Mouse (Mus musculus) mouse trophoblast stem cell (cell line): ENCODE data around the gene C2.
"Not testable (repeated sequence)": the region's sequence is repeated elsewhere in the genome, so short reads cannot be mapped to it uniquely, and the experiment has no call there.

Experiments used
- in situ Hi-C, 2 experiments: fragments of 300-500 bp; cut with MseI, MboI; formaldehyde crosslinking; loops; 2 replicates in 1 of 2; 3 replicates in 1 of 2; pipeline ENCODE4 v1.15.1; 2025

Gene C2

DNA sequence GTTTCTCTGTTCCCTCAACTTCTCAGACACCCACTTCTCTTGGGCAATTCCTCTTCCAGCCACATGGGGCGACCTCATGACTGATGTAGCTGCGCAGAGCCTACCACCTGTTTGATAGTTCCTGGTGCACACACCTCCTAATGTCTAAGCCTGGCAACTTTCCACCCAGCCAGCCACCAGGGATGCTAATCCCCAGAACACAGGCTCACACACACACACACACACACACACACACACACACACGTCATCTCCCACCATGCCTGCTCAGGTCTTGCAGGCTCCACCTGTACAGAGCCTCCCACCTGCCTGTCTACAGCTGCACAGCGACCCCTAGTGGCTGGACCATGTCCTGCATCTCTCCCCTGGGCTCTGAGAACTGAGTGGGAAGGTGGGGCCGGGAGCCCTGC is 13.9 kb upstream of the C2 start:
- in situ Hi-C loops, result no loop called here

DNA sequence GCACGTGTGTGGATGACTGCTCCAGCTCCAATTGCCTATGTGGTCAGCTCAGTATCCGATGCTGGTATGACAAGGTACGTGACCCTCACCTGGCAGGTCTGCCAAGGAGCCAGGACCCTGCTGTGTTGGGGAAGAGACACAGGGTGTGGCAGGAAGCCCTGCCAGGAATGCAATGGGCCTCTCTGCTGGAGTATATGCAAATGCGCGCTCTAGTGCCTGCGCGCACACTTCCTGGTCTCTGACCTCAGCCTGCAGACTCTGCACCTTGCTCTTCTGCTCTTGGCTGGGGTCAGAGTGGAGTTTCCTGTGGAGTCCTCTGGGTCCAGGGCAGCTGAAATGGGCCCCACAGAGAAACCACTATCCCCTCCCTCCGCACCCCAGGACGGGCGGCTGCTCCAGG is 12.9 kb upstream of the C2 start:
- in situ Hi-C loops, result no loop called here

DNA sequence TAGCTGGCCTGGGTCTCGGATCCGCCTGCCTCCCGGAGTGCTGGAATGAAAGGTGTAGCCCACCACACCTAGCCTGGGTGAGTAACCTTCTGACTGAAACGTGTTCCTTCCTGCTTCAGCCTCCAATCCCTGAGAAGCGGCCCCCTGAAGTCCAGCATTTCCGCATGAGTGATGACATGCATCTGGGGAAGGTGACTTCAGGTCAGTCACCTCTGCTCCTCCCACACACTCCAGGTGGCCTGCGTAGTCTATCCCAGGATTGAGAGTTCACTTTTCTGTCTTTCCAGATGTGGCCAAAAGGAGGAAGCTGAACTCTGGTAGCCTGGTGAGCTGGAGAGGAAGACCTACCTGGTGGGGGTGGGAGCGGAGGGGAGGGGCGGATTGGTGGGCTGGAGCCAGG is 4.8 kb upstream of the C2 start:
- in situ Hi-C loops, result no loop called here

DNA sequence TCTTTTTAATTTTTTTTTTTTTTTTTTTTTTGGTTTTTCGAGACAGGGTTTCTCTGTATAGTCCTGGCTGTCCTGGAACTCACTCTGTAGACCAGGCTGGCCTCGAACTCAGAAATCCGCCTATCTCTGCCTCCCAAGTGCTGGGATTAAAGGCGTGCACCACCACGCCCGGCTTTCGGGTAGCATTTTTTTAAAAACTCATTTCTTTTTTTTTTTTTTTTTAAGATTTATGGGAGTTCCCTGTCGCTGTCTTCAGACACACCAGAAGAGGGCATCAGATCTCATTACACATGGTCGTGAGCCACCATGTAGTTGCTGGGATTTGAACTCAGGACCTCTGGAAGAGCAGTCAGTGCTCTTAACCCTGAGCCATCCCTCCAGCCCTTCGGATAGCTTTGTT is 3.9 kb upstream of the C2 start:
- in situ Hi-C loops, result not testable (repeated sequence)

DNA sequence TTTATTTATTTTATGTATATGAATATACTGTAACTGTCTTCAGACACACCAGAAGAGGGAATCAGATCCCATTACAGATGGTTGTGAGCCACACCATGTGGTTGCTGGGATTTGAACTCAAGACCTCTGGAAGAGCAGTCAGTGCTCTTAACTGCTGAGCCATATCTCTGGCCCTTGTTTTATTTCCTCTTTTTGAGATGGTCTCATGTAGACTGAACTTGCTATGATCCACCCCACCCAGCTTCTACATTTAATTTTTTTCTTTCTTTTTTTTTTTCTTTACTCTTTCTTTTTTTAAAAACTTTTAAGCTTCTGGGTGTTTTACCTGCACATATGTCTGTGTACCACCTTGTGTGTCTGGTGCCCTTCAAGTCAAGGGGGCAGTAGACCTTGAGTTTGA is 2.8 kb upstream of the C2 start:
- in situ Hi-C loops, result not testable (repeated sequence)

DNA sequence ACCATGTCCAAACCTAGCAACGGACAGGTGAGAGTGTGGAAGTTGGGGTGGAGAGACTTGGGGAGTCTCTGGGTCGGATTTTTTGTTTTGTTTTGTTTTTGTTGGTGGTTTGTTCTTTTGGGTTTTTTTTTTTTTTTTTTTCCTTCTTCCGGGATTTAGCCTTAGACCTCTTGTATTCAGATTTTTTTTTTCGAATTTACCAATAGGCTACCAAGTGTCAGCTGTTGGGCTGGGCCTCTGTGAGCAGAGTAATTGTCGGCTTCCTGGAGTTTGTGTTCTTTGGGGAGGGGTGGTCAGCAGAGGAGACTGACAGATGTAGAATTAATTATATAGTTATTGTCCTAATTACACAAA is 1.8 kb upstream of the C2 start:
- in situ Hi-C loops, result no loop called here

DNA sequence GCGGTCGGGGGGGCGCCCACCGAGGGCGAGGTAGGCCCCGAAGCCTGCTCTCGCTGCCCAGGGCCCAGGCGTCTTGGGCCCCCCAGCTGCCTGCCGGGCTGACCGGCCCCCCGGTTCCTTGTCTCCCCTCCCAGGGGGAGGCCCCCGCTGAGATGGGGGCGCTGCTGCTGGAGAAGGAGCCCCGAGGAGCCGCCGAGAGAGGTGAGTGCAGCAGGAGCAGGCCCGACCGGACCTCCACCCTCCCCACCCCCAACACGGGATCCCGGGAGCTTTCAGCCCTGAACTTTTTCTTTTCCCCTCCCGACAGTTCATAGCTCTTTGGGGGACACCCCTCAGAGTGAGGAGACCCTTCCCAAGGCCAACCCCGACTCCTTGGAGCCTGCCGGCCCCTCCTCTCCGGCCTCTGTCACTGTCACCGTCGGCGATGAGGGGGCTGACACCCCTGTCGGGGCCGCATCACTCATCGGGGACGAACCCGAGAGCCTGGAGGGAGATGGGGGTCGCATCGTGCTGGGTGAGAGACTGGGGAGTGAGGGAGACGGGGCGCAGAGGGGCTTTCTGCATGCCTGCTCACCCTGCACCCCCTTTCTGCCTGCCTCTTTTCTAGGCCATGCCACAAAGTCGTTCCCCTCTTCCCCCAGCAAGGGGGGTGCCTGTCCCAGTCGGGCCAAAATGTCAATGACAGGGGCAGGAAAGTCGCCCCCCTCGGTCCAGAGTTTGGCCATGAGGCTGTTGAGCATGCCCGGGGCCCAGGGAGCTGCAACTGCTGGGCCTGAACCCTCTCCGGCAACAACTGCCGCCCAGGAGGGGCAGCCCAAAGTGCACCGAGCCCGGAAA is 1.2 kb upstream of the C2 start:
- in situ Hi-C loops, result no loop called here

DNA sequence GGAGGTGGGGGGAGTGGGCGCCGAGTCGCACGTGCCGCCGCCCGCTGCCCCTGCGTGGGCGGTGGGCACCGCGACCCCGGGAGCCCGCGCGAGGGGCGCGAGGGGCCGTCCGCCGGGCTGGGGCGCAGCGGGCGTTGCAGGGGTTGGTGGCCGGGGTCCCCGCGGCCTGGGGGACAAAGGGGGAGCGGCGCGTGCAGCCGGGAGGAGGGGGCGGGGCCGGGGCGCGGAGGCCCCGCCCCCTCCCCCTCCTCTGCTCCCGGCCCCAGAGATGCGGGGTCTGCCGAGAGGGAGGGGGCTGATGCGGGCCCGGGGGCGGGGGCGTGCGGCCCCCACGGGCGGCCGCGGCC is 614 bp upstream of the C2 start:
- in situ Hi-C loops, result no loop called here

DNA sequence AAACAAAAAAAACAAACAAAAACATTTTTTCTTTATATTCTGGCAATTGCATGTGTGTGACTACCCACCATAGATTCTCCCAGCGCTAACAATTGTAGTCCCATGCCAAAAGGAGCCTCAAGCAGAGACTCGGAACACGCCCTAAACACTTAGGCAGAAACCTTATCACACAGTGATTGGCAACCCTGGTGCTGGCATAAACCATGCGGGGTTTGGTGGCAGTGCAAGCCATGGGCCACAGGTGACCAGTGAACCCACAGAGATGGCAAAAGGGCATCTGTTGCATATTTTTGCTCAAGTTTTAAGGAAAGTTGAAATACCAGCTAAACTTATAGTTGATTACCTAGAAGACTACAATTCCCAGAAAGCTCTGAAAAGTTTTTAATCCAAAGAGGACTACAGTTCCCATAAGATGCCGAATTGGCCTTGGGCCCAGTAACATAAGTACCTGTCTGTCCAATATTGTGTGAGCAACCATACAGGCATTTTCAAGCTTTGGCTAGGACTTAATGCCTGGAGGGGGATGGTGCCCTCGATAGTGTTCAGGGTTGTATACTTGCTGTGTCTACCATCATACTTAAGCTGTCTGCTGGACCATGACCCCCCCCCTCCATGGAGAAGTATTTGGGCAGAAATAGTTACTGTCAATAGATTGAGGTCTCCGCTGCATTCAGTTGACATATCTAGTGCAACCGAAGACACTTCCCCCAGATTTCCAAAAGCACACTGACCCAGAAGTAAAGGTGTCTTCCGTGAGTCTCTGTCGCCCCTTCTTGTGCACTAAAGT is 499 bp downstream of the C2 start:
- in situ Hi-C loops, result no loop called here

DNA sequence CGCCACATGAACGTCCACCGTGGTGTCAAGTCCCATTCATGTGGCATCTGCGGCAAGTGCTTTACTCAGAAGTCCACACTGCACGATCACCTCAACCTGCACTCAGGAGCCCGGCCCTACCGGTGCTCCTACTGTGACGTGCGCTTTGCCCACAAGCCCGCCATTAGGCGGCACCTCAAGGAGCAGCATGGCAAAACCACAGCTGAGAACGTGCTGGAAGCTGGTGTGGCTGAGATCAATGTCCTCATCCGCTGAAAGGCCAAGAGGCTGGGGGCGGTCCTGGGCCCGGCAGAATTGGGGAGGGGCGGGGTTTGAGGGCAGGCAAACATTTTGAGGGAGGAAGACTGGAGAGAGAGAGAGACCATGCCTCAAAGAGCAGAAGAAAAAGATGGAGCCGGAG is 1.7 kb downstream of the C2 start:
- in situ Hi-C loops, result no loop called here

DNA sequence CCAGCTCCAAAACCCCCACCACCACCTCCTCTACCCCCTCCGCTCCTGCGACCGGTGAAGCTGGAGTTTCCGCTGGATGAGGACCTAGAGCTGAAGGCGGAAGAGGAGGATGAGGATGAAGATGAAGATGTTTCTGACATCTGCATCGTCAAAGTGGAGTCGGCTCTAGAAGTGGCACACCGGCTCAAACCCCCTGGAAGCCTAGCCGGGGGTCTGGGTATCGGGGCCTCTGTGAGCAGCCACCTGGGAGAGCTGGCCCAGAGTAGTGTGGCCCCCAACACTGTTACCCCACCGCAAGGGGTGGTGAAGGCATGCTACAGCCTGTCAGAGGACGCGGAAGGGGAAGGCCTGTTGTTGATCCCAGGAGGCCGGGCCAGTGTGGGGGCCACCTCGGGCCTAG is 2.3 kb downstream of the C2 start:
- in situ Hi-C loops, result no loop called here

DNA sequence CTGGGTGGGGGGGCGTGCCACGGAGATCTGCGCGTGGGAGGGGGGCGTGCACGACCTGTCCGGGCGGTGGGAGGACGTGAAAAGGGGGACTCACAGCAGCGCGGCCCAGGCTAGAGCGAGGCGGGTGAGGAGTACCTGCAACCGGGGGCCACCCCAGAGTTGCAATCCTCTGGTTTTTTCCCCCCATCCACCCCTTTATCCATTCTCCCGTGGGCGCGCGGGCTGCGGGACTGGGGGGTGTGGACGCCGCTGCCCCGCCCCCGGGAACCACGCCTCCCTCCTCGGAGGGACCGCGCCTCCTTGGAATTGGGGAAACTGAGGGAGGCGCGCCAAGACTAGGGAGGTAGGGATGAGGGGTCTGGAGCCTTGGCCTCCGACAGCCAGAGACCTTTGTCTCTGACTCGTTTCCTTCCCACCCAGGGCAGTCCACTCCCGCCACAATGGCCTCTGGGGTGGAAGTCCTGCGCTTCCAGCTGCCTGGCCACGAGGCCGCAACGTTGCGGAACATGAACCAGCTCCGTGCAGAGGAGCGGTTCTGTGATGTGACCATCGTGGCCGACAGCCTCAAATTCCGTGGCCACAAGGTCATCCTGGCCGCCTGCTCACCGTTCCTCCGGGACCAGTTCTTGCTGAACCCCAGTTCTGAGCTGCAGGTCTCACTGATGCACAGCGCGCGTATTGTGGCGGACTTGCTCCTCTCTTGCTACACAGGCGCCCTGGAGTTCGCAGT is 3.1 kb downstream of the C2 start:
- in situ Hi-C loops, result no loop called here

DNA sequence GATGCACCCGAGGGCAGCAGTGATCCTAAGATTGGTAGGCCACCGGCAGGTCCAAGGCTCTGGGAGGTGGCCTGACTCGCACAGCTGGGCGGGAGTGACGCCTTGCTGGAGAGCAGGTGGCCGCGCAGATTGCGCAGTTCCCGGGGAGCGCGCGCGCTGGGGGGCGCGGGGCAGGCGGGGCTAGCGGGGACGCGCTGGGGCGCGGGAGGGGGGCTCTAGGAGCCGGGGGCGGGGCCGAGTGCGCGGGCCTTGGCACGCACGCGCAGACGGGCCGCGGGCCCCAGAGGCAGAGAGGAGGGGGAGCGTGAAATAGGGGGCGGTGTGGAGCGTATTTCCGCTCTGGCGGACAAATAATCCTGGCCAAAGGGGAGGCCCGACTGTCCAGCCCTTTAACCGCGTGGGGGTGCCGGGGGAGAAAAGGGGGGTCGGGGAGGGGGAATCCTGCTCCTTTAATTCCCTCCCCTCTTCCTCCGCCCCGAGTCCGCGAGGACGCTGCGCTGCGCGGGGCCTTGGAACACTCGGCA is 3.9 kb downstream of the C2 start:
- in situ Hi-C loops, result no loop called here

DNA sequence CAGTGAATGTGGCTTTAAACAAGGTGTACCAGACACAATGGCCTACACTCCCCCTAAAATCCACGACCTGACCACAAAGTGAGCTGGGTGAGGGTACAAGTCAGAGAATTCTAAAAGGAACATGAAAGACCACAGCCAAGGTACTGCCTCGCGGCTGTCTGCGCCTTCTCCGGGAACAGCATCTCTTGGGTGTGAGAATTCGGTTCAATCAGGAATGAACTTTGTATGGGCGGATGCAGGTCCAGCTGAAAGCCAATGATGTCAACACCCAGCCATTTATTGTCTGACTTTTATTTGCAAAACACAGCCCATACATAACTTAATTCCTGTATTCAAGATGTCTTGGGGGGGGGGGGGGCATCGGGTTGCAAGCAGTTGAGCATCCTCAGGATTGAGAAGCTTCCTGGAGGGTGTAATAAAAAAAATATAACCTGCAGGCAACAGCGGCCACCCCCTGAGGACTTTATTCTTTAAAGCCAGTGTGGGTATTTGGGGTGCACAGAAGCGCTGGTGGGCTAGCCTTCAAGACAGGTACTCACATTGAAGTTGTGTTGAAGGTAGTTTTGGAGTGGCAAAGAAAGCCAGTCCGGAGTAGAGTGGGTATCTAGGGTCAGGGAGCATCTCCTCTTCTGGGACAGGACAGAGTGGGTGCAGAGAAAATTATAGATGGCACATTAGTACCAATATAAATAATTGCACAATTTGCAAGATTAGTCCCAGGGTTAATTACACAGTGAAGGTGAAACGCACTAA is 4.8 kb downstream of the C2 start:
- in situ Hi-C loops, result no loop called here

DNA sequence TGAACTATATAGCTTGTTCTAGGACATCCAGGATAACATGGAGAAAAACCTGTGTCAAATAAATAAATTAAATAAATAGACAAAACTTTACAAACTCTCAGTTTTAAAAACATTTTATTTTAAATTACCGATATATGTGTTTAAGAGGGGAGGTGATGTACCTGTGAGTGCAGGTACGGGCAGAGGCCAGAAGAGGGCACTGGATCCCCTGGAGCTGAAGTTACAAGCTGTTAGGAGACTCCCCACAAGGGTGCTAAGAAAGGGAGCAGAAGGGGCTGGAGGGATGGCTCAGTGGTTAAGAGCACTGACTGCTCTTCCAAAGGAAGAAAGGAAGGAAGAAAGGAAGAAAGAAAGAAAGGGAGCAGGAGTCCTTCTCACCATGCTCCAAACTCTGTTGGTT is 6.7 kb downstream of the C2 start:
- in situ Hi-C loops, result no loop called here

DNA sequence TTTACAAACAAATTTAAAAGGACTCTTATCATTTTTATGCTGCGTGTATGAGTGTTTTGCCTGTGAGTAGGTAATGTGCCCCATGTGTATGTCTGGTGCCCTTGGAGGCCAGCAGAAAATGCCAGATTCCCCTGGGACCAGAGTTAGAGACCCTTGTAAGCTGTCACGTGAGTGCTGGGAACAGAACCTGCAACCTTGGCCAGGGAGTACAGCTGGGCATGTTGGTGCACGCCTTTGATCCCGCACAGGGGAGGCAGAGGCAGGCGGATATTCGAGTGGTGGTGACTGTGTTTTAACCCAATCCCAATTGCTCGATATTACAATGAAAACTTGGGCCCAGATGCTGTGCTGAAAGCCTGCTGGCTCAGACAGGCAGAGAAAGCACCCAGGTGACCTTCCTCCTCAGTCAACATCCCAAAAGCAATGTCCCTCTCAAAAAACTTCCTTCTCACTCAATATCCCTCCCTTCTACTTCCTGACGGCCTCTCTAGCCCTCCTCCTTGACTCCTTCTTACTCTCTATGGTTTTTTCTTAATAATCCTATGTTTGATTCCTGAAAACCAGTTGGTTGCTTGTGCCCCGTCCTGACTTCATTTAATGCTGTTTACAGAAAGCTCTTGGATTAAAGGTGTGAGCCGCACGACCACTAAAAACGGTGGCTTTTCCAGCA is 7.9 kb downstream of the C2 start:
- in situ Hi-C loops, result no loop called here

DNA sequence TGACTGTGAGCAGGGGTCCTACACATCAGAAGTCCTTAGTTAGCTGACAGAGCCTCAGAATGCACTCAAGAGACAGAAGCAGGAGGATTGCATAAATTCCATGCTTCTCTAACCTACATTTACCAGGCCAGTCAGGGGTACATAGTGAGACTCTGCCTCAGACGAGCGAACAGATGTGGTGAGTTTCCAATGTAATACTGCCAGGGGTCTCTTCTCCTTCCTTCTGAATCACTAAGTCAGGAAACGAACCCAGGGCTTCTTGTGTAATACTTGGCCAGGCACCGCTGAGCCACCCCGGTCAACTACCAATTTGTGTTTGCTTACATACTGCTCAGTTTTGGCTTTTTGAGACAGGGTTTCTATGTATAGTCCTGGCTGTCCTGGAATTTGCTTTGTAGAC is 10.1 kb downstream of the C2 start:
- in situ Hi-C loops, result no loop called here

DNA sequence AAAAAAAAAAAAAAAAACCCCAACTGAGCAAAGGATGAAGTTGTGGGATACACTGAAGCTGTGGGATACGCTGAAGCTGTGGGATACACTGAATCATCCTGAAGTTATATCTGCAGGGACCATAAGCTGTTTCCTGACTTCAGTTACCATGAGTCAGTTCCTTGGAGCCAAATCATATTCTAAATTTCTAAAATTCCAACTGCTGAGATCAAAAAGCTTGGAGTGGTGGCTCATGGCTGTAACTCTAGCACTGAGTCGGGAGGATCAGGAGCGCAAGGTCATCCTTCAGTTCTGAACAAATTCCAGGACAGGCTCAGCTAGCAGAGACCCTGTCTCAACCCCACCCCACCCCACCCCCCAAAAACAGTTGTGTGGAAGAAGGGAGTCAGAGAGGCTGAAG is 12.4 kb downstream of the C2 start:
- in situ Hi-C loops, result no loop called here

DNA sequence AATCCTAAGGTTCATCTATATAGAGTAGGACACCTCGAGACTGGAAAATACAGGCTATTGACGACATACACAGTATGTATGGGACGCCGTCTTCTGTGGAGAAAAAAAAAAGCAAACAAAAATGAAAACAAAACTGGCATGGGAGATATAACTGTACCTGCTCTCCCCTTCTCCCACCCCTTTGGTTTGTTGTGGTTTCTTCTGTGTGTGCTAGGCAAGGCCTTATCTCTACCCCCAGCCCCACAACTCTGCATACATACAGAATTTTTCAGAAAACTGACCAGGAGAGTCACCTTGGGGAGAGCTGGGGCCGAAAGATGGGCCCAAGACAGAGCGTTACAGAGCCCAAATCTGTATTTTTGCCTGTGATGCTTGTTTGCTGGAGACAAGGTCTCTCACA is 13.4 kb downstream of the C2 start:
- in situ Hi-C loops, result no loop called here

DNA sequence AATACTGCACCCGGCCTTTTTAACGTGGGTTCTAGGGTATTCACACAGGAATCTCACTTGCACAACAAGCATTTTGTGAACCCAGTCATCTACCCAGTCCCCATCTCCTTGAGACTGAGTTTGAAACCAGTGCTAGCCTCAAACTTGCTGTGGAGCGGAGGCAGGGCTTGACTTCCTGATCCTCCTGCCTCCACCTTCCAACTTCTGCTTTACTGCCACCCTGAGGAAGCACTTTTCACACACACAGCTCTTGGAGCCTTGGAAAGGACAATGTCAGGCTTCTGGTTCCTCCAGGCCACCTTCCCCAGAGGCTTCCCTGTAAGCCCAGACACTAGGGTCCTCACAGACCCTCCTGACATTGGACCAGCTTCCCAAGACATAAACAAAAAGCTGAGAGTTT is 14.7 kb downstream of the C2 start:
- in situ Hi-C loops, result no loop called here

DNA sequence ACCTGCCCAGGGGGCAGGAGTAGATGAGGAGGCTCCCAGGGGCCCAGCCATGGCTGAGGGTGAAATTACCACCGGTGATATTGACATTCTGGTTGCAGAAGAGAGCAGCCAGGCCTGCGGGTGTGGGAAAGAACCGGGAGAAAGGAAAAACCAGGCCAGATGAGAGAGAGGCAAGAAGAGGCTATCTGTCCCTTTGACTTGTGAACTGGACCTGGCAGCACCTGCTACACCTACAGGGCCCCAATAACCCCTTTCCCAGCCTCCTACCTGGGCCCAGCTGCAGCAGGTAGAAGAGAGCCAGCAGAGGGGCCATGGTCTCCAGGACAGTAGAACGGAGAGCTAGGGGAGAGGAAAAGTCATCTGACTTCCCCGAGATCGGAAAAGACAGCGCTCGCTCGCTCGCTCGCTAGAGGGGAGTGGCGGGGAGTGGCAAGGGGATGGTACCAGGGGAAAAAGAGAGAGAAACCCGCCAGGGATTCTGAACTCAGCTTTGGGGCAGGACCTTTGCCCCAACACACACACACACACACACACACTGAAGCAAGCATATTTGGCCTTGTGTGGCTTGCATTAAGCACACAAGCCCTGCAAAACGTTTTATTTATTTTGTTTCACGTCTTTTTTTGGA is 16.3 kb downstream of the C2 start, which contains the start of gene Gm20547:
Gene Gm20547, minus strand, starts transcription at position 360 of the 628 bp plus-strand sequence.
- in situ Hi-C loops, result no loop called here
